Mouse (Mus musculus) limb, embryonic 14.5 days (tissue): ENCODE measurements around the gene Atg2a. TPM values are rescaled to one million over a fixed set of nuclear protein-coding genes. Genes with fewer than 3 reads are reported as not detected.
"Not testable (repeated sequence)": the region's sequence is repeated elsewhere in the genome, so short reads cannot be mapped to it uniquely, and the experiment has no call there.

Experiments
- ATAC-seq: fragments of 200-750 bp; cut with Nextera tagmentation; 2 replicates; pipeline ENCODE4 v1.8.0; 2017; ENCODE audit warnings: low read depth, moderate number of reproducible peaks, moderate TSS enrichment; ENCODE audit not compliant: low FRiP score
- DNase-seq: peaks from one replicate; pipeline ENCODE4 v3.0.0-alpha.2; 2015; ENCODE audit warnings: low spot score
- H3K27ac ChIP-seq: fragments of 300-500 bp; sonication (generic); replicated peaks from 2 replicates; pipeline ENCODE4 v1.5.1; 2014; ENCODE audit warnings: low read depth, mild to moderate bottlenecking, low read length, moderate library complexity, mixed read lengths
- H3K27me3 ChIP-seq: fragments of 300-500 bp; sonication (generic); 2 replicates; pipeline ENCODE4 v1.6.1; 2014; ENCODE audit warnings: low read length, mixed read lengths; ENCODE audit not compliant: control insufficient read depth, insufficient read depth
- H3K36me3 ChIP-seq: fragments of 300-500 bp; sonication (generic); 2 replicates; pipeline ENCODE4 v1.6.1; 2014; ENCODE audit warnings: mild to moderate bottlenecking, low read length, moderate library complexity, mixed read lengths; ENCODE audit not compliant: control insufficient read depth, insufficient read depth
- H3K4me1 ChIP-seq: fragments of 300-500 bp; sonication (generic); 2 replicates; pipeline ENCODE4 v1.6.1; 2014; ENCODE audit warnings: antibody characterized with exemption, low read length, mixed read lengths; ENCODE audit not compliant: control insufficient read depth, insufficient read depth
- H3K4me2 ChIP-seq: fragments of 300-500 bp; sonication (generic); replicated peaks from 2 replicates; pipeline ENCODE4 v1.6.1; 2014; ENCODE audit warnings: low read depth, mild to moderate bottlenecking, low read length, moderate library complexity; ENCODE audit not compliant: severe bottlenecking
- H3K4me3 ChIP-seq: fragments of 300-500 bp; sonication (generic); replicated peaks from 2 replicates; pipeline ENCODE4 v1.5.1; 2014; ENCODE audit warnings: low read length
- H3K9ac ChIP-seq: fragments of 300-500 bp; sonication (generic); 2 replicates; pipeline ENCODE4 v1.6.1; 2014; ENCODE audit warnings: mild to moderate bottlenecking, low read depth, low read length, moderate library complexity; ENCODE audit not compliant: severe bottlenecking
- H3K9me3 ChIP-seq: fragments of 300-500 bp; sonication (generic); 2 replicates; pipeline ENCODE4 v1.6.1; 2016; ENCODE audit warnings: low read length; ENCODE audit not compliant: control insufficient read depth
- POLR2A ChIP-seq: fragments of 200-500 bp; IDR thresholded peaks from 2 replicates; pipeline ENCODE4 v1.8.0; 2012; ENCODE audit warnings: inconsistent platforms, mild to moderate bottlenecking, moderate library complexity, borderline replicate concordance; ENCODE audit not compliant: insufficient read depth, insufficient read length; ENCODE audit errors: extremely low read depth
- WGBS: fragments of 180-500 bp; shearing (Covaris S2); extraction: QIAGEN DNeasy Blood & Tissue Kit; methylation state at CpG from one replicate; pipeline ENCODE4 v1.1.7; 2014; 5-methylcytosine and 5-hydroxymethylcytosine counted together
- polyA plus RNA-seq, 2 experiments: library from polyadenylated mRNA; depleted of rRNA in 1 of 2; stranded (reverse) in 1 of 2; unstranded in 1 of 2; fragments of >200 nt; fragmentation: Nextera tagmentation in 1 of 2; extraction: Ambion mirVana in 1 of 2; gene quantifications; 2 replicates each; pipeline versions ENCODE4 v1.2.1 to v1.2.3; 2012 to 2014

Atg2a gene
- polyA plus RNA-seq, 2 experiments = 10.6 to 18.3 TPM

- no peak for TF ChIP-seq POLR2A
- no peak overlapping the region for H3K27ac ChIP-seq
- DNase-seq (no peak), ATAC-seq (no peak)
- no peaks in the 10 kb centered on the region for H3K4me1 ChIP-seq
- H3K4me3 ChIP-seq = no peak overlapping the region
- no peak overlapping the region for H3K9ac ChIP-seq
- H3K4me2 ChIP-seq = no peak overlapping the region
- H3K9me3 ChIP-seq = no peaks in the 10 kb centered on the region
- H3K27me3 ChIP-seq = no peaks in the 10 kb centered on the region
- 68% methylated on average over 7 of the region's 7 CpGs for WGBS
- peaks cover 82% of the 10 kb centered on the region for H3K36me3 ChIP-seq
Measured at GRCm38 (mm10) chr19:6285632-6286433, 44.4 kb downstream of the Atg2a start.

DNA sequence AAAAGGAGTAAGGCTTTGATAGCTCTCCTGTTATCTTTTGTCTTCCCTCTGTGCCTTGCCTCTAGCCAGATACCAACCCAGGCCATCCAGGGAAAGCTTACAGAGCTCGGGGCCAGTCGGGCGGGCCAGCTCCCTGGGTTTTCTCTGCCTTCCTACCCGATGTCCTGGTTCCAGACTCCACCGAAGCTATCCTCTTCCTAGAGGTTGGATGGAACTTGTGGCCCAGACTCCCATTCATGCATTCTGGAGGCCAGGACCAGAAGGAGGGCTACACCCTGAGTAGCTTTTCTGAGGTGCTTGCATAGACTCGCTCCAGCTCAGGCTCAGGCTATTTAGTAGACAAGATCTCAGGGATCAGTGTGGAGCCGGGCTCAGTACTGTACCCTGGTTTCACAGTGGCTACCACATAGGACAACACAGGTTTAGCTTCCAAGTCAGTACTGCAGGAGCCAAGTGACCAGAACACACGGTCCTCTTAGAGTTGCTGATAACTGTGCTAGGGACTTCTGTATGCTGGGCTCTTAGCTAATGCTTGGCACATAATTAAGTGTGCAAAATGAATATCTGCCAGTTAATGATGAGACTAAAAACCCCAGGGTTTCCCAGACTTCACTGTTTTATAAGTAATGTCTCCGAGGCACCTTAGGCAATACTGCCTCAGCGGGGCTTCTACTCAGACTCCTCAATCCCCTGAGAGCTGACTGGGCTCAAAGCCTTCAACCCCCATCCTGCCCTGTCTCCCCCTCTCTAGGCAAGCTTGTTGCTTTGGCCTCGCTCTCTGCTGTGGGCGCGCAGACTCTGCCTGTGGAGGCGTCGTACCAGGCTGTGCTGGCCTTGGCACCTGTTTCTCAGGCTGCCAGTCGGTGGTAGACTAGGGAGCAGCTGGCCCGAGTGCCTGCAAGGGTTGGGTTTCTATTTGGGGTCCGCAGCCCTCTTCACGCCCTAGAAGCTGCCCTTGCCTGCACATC, 45.2 kb downstream of the Atg2a start:
- DNase-seq (no peak), ATAC-seq (no peak)
- Histone ChIP-seq H3K4me3 (no peak overlapping the region), H3K27me3 (no peaks in the 10 kb centered on the region), H3K36me3 (peaks cover 82% of the 10 kb centered on the region), H3K27ac (no peak overlapping the region), H3K9me3 (no peaks in the 10 kb centered on the region), H3K4me2 (no peak overlapping the region), H3K4me1 (no peaks in the 10 kb centered on the region), H3K9ac (no peak overlapping the region)
- 86% methylated on average over 19 of the region's 19 CpGs for WGBS
- no peak for TF ChIP-seq POLR2A

GRCm38 (mm10) chr19:6288236-6288894, 46.9 kb downstream of the Atg2a start:
- H3K9ac ChIP-seq = no peak overlapping the region
- no peak overlapping the region for H3K4me2 ChIP-seq
- no peak for ATAC-seq
- TF ChIP-seq POLR2A = no peak
- H3K27me3 ChIP-seq = no peaks in the 10 kb centered on the region
- WGBS = 72% methylated on average over 13 of the region's 13 CpGs
- no peaks in the 10 kb centered on the region for H3K9me3 ChIP-seq
- peaks cover 79% of the 10 kb centered on the region for H3K36me3 ChIP-seq
- no peak overlapping the region for H3K4me3 ChIP-seq
- H3K4me1 ChIP-seq = no peaks in the 10 kb centered on the region
- DNase-seq = no peak
- no peak overlapping the region for H3K27ac ChIP-seq

DNA sequence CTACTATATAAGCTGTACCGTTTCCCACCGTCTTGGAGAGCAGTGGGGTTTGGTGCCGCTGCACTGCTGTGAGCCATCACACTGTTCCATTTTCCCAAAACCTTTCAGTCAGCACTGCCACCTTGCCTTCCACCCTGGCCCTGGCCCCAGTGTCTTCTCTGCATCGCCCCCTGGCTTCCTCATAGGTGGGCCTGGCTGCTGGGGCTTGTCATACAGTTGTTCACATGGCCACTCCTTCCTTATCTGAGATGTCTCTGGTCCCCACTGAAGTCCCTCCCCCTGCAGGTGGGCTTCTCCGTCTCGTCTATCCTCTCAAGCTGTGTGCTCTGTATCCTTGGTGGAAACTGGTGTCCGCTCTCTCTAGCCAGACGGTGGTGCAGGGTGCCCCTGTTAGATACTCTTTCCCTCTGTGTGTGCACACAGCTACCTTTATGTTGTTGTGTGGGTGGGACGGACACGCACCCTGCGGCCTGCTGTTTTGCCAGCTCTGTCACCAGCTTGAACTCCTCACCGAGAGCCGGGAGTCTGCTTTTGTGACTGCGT, 48.3 kb downstream of the Atg2a start:
- H3K36me3 ChIP-seq = peaks cover 79% of the 10 kb centered on the region

DNA sequence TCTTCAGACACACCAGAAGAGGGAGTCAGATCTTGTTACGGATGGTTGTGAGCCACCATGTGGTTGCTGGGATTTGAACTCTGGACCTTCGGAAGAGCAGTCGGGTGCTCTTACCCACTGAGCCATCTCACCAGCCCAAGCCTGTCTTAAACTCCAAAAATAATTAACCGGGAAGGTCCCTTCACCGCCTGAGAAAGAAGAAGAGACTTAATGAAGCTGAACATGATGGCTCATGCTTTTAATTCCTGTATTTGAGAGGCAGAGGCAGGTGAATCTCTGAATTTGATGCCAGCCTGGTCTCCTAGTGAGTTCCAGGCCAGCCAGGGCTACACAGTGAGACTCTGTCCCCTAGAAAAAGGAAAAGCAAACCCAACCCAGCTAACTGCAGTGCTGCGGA, 49.2 kb downstream of the Atg2a start:
- H3K9ac ChIP-seq, DNase-seq, H3K9me3 ChIP-seq, H3K4me2 ChIP-seq, H3K27me3 ChIP-seq, H3K4me1 ChIP-seq, H3K27ac ChIP-seq, H3K4me3 ChIP-seq, ATAC-seq: not testable (repeated sequence)
- 97% methylated on average over 5 of the region's 6 CpGs for WGBS
- peaks cover 80% of the 10 kb centered on the region for H3K36me3 ChIP-seq

More for the DNA sequence above, 48.3 kb downstream of the Atg2a start:
- 94% methylated on average over 14 of the region's 14 CpGs for WGBS
- no peak overlapping the region for H3K27ac ChIP-seq
- TF ChIP-seq POLR2A = no peak
- H3K4me2 ChIP-seq = no peak overlapping the region
- H3K9me3 ChIP-seq = no peaks in the 10 kb centered on the region
- no peak overlapping the region for H3K9ac ChIP-seq
- ATAC-seq (no peak), DNase-seq (no peak)
- H3K4me1 ChIP-seq = no peaks in the 10 kb centered on the region
- no peak overlapping the region for H3K4me3 ChIP-seq
- no peaks in the 10 kb centered on the region for H3K27me3 ChIP-seq
